Mouse (Mus musculus) right cerebral cortex, postnatal 36 days (tissue): ENCODE results near the gene Psmd11.
"Not testable (repeated sequence)": the region's sequence is repeated elsewhere in the genome, so short reads cannot be mapped to it uniquely, and the experiment has no call there.

ENCODE experiments used
- DNase-seq, 2 experiments: peaks; one replicate each; pipeline ENCODE4 v3.0.0; 2022; ENCODE audit warnings: low spot score in 2 of 2, mixed read lengths in 1 of 2

The Psmd11 gene

DNA sequence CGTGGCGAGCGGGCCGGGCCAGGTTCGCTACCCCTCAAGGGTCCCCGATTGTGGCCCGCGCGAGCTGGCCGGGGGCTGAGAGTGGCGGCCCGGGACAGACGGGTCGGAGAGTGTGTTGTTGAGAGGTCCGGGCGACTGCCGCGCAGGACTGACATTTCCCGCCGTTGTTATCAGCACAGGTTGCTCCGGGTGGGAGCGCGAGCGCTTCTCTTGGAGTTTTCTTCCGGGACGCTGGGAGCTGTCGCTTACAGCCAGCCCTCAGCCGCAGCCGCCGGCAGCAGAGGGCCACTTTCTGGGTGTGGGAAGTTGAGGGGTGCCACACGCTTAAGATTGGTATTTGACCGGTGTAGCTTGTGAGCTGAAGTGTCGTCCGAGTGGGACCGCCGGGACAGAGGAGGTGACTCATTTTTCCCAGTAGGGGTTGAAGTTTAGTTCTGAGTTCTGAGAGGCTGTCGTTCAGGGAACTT is 627 bp downstream of the Psmd11 start:
- peak; percentile 11 to 28 for DNase-seq

DNA sequence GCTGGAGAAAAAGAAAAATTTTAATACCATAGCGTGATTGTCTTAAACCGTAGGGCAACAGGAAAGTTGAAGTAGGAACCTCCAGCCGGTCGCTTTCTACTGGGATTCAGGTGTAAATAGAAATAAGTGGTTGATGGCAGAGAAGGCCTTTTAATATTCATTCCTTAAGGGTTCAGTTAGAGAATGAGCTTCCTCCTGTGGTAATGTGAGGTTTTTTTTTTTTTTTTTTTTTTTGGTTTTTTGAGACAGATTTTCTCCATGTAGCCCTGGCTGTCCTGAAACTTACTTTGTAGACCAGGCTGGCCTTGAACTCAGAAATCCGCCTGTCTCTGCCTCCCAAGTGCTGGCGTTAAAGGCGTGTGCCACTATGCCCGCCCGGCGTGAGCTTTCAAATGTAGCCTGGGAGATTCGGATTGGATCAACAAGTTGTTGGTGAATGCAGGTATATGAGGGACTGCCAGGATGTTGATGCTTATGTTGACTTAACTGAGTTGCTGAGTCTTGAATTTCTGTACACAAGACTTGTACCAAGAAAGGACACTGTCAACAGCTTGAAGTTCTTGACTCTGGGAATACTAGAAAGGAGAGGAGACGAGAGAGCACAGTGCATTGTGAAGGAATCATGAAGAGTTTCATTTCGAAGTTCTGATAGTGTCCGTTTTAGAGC is 1.2 kb downstream of the Psmd11 start:
- no peak for DNase-seq

- DNase-seq, result no peak
Measured at GRCm38 (mm10) chr11:80430366-80430910, 2.0 kb downstream of the Psmd11 start.

- DNase-seq, result no peak
Measured at GRCm38 (mm10) chr11:80446916-80447315, 18.5 kb downstream of the Psmd11 start.

DNA sequence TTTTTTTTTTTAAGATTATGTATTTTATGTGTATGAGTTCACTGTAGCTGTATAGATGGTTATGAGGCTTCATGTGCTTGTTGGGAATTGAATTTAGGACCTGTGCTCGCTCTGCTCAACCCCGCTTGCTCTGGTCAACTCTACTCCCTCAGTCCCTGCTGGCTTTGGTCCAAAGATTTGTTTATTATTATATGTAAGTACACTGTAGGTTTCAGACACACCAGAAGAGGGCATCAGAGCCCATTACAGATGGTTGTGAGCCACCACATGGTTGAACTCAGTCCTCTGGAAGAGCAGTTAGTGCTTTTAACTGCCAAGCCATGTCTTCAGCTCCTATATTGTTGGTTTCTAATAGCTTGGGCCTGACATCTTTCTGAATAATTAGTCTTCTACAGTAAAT is 21.4 kb downstream of the Psmd11 start:
- no peak for DNase-seq

- DNase-seq, result no peak
Measured at GRCm38 (mm10) chr11:80452242-80452641, 23.8 kb downstream of the Psmd11 start.

- DNase-seq, result no peak
Measured at GRCm38 (mm10) chr11:80453198-80453597, 24.8 kb downstream of the Psmd11 start.

GRCm38 (mm10) chr11:80463605-80464130 is 35.3 kb downstream of the Psmd11 start:
- DNase-seq, result not testable (repeated sequence)

DNA sequence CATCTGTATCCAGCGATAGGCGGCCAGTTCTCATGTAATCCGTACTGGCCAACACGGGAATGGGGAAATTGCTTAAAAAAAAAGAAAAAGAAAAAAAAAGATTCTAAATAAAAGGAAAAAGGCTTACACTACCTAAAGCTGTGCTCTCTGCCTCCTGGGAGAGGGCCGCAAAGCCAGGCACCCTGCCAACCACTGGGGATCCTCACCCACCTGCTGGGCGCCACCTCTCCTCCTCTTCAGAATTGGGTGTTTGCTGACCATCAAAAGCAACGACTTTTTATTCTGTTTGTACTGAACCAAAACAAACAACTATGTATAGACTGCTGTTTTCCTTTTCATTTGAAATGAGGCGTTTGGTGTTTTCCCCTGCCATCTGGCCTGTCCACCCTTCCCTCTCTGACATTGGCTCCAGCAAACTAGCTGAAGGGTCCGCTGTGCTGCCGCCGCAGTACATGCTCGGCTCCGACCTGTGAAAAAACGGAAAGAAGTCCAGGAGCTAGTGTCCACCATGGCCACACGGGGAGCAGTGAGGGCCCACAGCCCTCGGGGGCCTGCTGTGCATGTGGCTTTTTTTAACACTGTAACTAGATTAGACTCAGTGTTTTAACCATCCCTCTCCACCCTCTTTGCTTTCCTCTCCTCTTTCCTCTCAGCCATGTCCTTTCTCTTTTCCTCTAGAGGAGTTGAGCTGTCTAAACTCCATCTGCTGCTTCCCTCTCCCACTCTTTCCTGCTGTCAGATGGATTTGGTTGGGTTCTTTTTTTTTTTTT is 43.6 kb downstream of the Psmd11 start:
- DNase-seq, result peak in 1 of 2 experiments; percentile 21

- DNase-seq, result peak in 1 of 2 experiments; percentile 58
Measured at GRCm38 (mm10) chr11:80474175-80474691, 45.8 kb downstream of the Psmd11 start.

GRCm38 (mm10) chr11:80474846-80475245 is 46.4 kb downstream of the Psmd11 start:
- DNase-seq, result no peak

GRCm38 (mm10) chr11:80475544-80475943 is 47.1 kb downstream of the Psmd11 start:
- no peak for DNase-seq

- DNase-seq, result peak; percentile 90
Measured at GRCm38 (mm10) chr11:80476222-80477189, 48.1 kb downstream of the Psmd11 start, which contains the start of gene Cdk5r1. TSS of gene Cdk5r1 (plus strand) at chr11:80477023.

DNA sequence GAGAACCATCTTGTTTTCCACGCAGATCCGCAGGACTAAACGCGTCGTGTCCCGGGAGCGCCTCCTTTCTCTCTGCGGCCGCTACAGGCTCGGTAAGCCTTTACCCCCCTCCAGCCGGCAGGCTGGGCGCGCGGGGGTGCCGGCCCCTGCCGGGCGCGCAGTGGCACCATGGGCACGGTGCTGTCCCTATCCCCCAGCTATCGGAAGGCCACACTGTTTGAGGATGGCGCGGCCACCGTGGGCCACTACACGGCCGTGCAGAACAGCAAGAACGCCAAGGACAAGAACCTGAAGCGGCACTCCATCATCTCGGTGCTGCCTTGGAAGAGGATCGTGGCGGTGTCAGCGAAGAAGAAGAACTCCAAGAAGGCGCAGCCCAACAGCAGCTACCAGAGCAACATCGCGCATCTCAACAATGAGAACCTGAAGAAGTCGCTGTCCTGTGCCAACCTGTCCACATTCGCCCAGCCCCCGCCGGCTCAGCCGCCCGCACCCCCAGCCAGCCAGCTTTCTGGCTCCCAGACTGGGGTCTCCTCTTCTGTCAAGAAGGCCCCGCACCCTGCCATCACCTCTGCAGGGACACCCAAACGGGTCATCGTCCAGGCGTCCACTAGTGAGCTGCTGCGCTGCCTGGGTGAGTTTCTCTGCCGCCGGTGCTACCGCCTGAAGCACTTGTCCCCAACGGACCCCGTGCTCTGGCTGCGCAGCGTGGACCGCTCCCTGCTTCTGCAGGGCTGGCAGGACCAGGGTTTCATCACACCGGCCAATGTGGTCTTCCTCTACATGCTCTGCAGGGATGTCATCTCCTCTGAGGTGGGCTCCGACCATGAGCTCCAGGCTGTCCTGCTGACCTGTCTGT is 49.2 kb downstream of the Psmd11 start:
- peak in 1 of 2 experiments; percentile 39 for DNase-seq

- DNase-seq, result no peak
Measured at GRCm38 (mm10) chr11:80478694-80479412, 50.4 kb downstream of the Psmd11 start.

- DNase-seq, result peak in 1 of 2 experiments; percentile 23
Measured at GRCm38 (mm10) chr11:80479425-80479824, 51.0 kb downstream of the Psmd11 start.

DNA sequence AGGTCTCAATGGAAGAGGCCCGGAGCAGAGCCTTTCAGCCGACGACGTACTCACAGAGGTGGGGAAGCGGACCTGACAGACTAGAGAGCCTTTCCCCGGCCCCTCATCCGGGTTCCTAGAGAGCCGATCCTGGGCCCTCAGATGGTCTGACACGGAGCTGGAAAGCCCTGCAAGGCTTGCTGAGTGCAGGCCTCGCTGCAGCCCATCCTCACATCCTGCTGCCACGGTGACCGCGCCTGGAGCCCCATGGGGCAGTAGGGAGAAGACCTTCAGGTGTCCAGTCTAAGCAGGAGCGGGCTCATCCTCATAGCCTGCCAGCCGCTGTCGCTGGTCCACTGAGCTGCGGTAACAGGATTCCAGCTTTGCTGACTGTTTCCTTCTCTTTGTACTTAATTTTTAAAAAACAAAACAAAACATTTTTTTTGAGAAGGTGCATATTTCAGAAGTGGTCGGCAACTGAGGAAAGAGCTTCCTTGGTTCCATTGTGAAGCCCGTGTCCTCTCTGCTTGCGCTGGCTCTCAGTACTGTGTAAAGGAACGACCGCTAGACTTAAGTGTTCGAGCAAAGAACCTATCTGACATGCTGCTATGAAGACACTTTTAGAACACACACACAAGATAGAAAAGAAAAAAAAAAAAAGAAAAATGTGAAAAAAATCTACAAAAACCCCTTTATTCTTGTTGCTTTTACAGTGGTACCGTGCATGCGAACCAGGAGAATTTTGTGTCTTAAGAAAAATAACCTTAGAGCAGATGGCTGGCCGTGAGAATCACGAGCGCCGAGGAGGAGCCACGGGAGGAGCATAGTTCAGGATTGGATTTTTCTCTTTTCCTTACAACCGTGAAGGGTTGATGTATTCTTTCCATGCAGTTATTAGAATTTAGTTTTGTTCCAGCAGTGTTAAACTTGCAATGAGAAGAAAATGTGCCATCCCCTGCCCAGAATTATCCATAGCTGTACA is 51.8 kb downstream of the Psmd11 start:
- DNase-seq, result no peak

GRCm38 (mm10) chr11:80481409-80482050 is 53.1 kb downstream of the Psmd11 start:
- no peak for DNase-seq
